23 mouse cellular contexts compared by ENCODE assay signal in the genomic region with DNA sequence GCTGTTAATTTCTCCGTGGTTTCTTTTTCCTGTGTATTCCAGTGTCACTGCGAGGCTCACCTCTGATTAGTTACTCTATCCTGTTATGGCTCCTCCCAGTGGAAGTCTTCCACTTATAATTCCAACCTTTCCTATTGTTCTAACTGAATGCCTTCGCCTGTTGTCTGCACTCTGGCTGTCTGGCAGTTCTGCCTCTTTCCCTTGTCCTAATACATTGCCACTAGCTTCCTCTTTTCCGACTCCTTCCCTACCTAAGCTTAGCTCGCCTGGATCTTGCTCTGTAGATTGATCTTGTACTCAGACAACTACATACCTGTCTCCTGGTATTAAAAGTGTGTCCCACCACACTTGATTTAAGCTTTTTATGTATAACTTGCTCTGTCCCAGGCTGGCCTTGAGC. TPM values are rescaled to one million over a fixed set of nuclear protein-coding genes. Genes with fewer than 3 reads are reported as not detected.
A peak's percentile ranks its signal among the peaks of the same experiment; 100 is the strongest.
DNase-seq lines count a peak whose midpoint lies in the region; ATAC-seq and TF ChIP-seq lines count a peak whose summit lies in the region.
"Had no signal": no experiment of that assay in that cellular context is flagged by ENCODE, and none has a peak within 500 bp of the region (broad histone marks: within the 10 kb centered on the region; RNA-seq: fewer than 3 reads in every experiment).

No protein-coding gene starts in this region.

- peak; percentile 64 for DNase-seq in heart, adult 11 months
- no peak for DNase-seq in heart, adult 9 months (ENCODE audit: low spot score in 2 of 2)
- DNase-seq in kidney, adult 2 months = no peak
- DNase-seq in left cerebral cortex, adult 11 months (ENCODE audit: low spot score) = no peak
- DNase-seq: adrenal gland, adult 2 months; adrenal gland, postnatal 14 days; cerebellum, adult 11 months; cerebellum, adult 8-10 months; cerebellum, postnatal 10 days; cerebellum, postnatal 36 days; gastrocnemius, postnatal 10 days; gastrocnemius, postnatal 36 days; heart, adult 18-20 months; kidney, adult 11 months had no signal

- H3K9me3 ChIP-seq in kidney, embryonic 14.5 days (ENCODE audit: control insufficient read depth, low read length) = no peaks in the 10 kb centered on the region
- H3K9me3 ChIP-seq: forebrain, embryonic 10.5 days; forebrain, embryonic 13.5 days; hindbrain, embryonic 12.5 days; intestine, embryonic 15.5 days had no signal

- no peak overlapping the region for H3K4me2 ChIP-seq in kidney, embryonic 14.5 days (replicated peaks; ENCODE audit: low read depth, low read length)
- H3K4me2 ChIP-seq: forebrain, embryonic 13.5 days; heart, embryonic 11.5 days; hindbrain, embryonic 12.5 days; intestine, embryonic 15.5 days had no signal

- H3K27me3 ChIP-seq in kidney, adult 2 months (replicated peaks; ENCODE audit: control insufficient read depth, insufficient read depth, low read length) = no peaks in the 10 kb centered on the region
- H3K27me3 ChIP-seq in kidney, embryonic 14.5 days (ENCODE audit: control insufficient read depth, insufficient read depth, low read length) = no peaks in the 10 kb centered on the region
- H3K27me3 ChIP-seq: forebrain, embryonic 13.5 days; hindbrain, embryonic 12.5 days; intestine, embryonic 15.5 days had no signal

- peak overlapping the region; percentile 50 for H3K27ac ChIP-seq in kidney, adult 2 months (ENCODE audit: insufficient read depth, low read depth, low read length)
- H3K27ac ChIP-seq in kidney, embryonic 14.5 days (ENCODE audit: low read depth, low read length) = no peak overlapping the region
- H3K27ac ChIP-seq: forebrain, embryonic 10.5 days; forebrain, embryonic 13.5 days; hindbrain, embryonic 12.5 days; intestine, embryonic 15.5 days had no signal

- TF ChIP-seq POLR2A in kidney, adult 2 months (IDR thresholded peaks at IDR 0.05; ENCODE audit: low read depth, low read length) = no peak

- no peak overlapping the region for H3K9ac ChIP-seq in kidney, embryonic 14.5 days (ENCODE audit: low read depth, low read length)
- H3K9ac ChIP-seq: forebrain, embryonic 13.5 days; hindbrain, embryonic 12.5 days; intestine, embryonic 15.5 days had no signal

- ATAC-seq in kidney, embryonic 14.5 days (ENCODE audit: low FRiP score, low TSS enrichment) = no peak
- ATAC-seq in granulocyte monocyte progenitor cell, adult 5-6 weeks (replicated peaks; ENCODE audit: poor library complexity, severe bottlenecking) = 0 out of 2 replicates have a peak, but pooled peaks have one; percentile 17
- ATAC-seq: forebrain, embryonic 13.5 days; forebrain, embryonic 16.5 days; hindbrain, embryonic 16.5 days; intestine, embryonic 15.5 days had no signal

- H3K4me1 ChIP-seq in kidney, adult 2 months (ENCODE audit: control insufficient read depth, insufficient read depth, low read length) = no peaks in the 10 kb centered on the region
- no peaks in the 10 kb centered on the region for H3K4me1 ChIP-seq in kidney, embryonic 14.5 days (ENCODE audit: control insufficient read depth, insufficient read depth, low read length)
- H3K4me1 ChIP-seq: forebrain, embryonic 10.5 days; forebrain, embryonic 13.5 days; hindbrain, embryonic 12.5 days; intestine, embryonic 15.5 days had no signal

- no peak overlapping the region for H3K4me3 ChIP-seq in kidney, adult 2 months (ENCODE audit: insufficient read depth, low read depth, low read length)
- H3K4me3 ChIP-seq in kidney, embryonic 14.5 days (ENCODE audit: low read length) = no peak overlapping the region
- H3K4me3 ChIP-seq: forebrain, embryonic 10.5 days; forebrain, embryonic 13.5 days; hindbrain, embryonic 12.5 days; intestine, embryonic 15.5 days had no signal

- TF ChIP-seq CTCF in kidney, adult 2 months (conservative IDR thresholded peaks at IDR 0.05; ENCODE audit: insufficient read depth, insufficient read length, low read depth, low read length) = no peak

- H3K36me3 ChIP-seq in kidney, adult 2 months (ENCODE audit: control insufficient read depth, insufficient read depth, low read length) = peaks cover 3% of the 10 kb centered on the region; the same call in 1 of the 2 replicates
- peaks cover 54% of the 10 kb centered on the region for H3K36me3 ChIP-seq in kidney, embryonic 14.5 days (ENCODE audit: control insufficient read depth, insufficient read depth, low read length)

- WGBS in kidney, adult 2 months = 63% methylated on average over 5 of the region's 5 CpGs
- WGBS in kidney, embryonic 14.5 days = 79% methylated on average over 5 of the region's 5 CpGs

RNA-seq across cellular contexts. Expression of gene Ercc8, which starts 22.3 kb away (rescaled TPM):
- polyA plus RNA-seq in kidney, adult 2 months (2012; rRNA removed) = 6.4 TPM in 2 replicates
- polyA plus RNA-seq in kidney, embryonic 14.5 days (2014; fragmentation: Nextera tagmentation; extraction: Ambion mirVana) = 20.0 and 20.4 TPM in 2 replicates
- total RNA-seq in granulocyte monocyte progenitor cell, adult 5-6 weeks (2014; fragmentation: Nextera tagmentation) = 18.1 and 21.1 TPM in 2 replicates
- 12.4 and 13.5 TPM in 2 replicates for total RNA-seq in granulocyte monocyte progenitor cell, adult 5-6 weeks (2017)

RNA-seq across cellular contexts. Expression of gene Ndufaf2, which starts 22.4 kb away (rescaled TPM):
- polyA plus RNA-seq in kidney, adult 2 months (2012; rRNA removed) = 8.6 and 17.6 TPM in 2 replicates
- polyA plus RNA-seq in kidney, embryonic 14.5 days (2014; fragmentation: Nextera tagmentation; extraction: Ambion mirVana) = 80.4 and 113 TPM in 2 replicates
- total RNA-seq in granulocyte monocyte progenitor cell, adult 5-6 weeks (2014; fragmentation: Nextera tagmentation) = 40.9 and 101 TPM in 2 replicates
- total RNA-seq in granulocyte monocyte progenitor cell, adult 5-6 weeks (2017) = 69.2 and 69.6 TPM in 2 replicates

RNA-seq across cellular contexts. Expression of gene Elovl7, which starts 33.4 kb away (rescaled TPM):
- 17.2 and 20.9 TPM in 2 replicates for polyA plus RNA-seq in kidney, adult 2 months (2012; rRNA removed)
- 7.3 and 14.3 TPM in 2 replicates for polyA plus RNA-seq in kidney, embryonic 14.5 days (2014; fragmentation: Nextera tagmentation; extraction: Ambion mirVana)
- total RNA-seq in granulocyte monocyte progenitor cell, adult 5-6 weeks (2014; fragmentation: Nextera tagmentation) = 5.2 and 7.5 TPM in 2 replicates
- total RNA-seq in granulocyte monocyte progenitor cell, adult 5-6 weeks (2017) = 2.1 and 2.7 TPM in 2 replicates
